Mouse (Mus musculus) embryonic facial prominence, embryonic 12.5 days (tissue): ENCODE measurements around the gene Gstm3. TPM values are rescaled to one million over a fixed set of nuclear protein-coding genes. Genes with fewer than 3 reads are reported as not detected.

Experiments
- ATAC-seq: fragments of 200-750 bp; cut with Nextera tagmentation; 2 replicates; pipeline ENCODE4 v1.8.0; 2017; ENCODE audit not compliant: insufficient number of reproducible peaks, insufficient read depth, low FRiP score, low TSS enrichment
- H3K27ac ChIP-seq: fragments of 300-500 bp; sonication (generic); 2 replicates; pipeline ENCODE4 v1.5.1; 2016; ENCODE audit warnings: mild to moderate bottlenecking
- H3K27me3 ChIP-seq: fragments of 300-500 bp; sonication (generic); 2 replicates; pipeline ENCODE4 v1.6.1; 2016; ENCODE audit warnings: mild to moderate bottlenecking, moderate library complexity
- H3K36me3 ChIP-seq: fragments of 300-500 bp; sonication (generic); 2 replicates; pipeline ENCODE4 v1.6.1; 2016; ENCODE audit warnings: mild to moderate bottlenecking
- H3K4me1 ChIP-seq: fragments of 300-500 bp; sonication (generic); 2 replicates; pipeline ENCODE4 v1.6.1; 2016
- H3K4me2 ChIP-seq: fragments of 300-500 bp; sonication (generic); replicated peaks from 2 replicates; pipeline ENCODE4 v1.6.1; 2016; ENCODE audit warnings: mild to moderate bottlenecking, moderate library complexity
- H3K4me3 ChIP-seq: fragments of 300-500 bp; sonication (generic); 2 replicates; pipeline ENCODE4 v1.5.1; 2016; ENCODE audit warnings: mild to moderate bottlenecking
- H3K9ac ChIP-seq: fragments of 300-500 bp; sonication (generic); 2 replicates; pipeline ENCODE4 v1.6.1; 2016; ENCODE audit warnings: mild to moderate bottlenecking, moderate library complexity
- H3K9me3 ChIP-seq: fragments of 300-500 bp; sonication (generic); 2 replicates; pipeline ENCODE4 v1.6.1; 2016; ENCODE audit warnings: mild to moderate bottlenecking, moderate library complexity
- WGBS: fragments of 180-500 bp; shearing (Covaris S2); methylation state at CpG from one replicate; pipeline ENCODE4 v1.1.7; 2016; 5-methylcytosine and 5-hydroxymethylcytosine counted together
- polyA plus RNA-seq: library from polyadenylated mRNA; unstranded; fragments of >200 nt; fragmentation: Nextera tagmentation; extraction: Ambion mirVana; gene quantifications from 2 replicates; pipeline ENCODE4 v1.2.1, GENCODE M21; 2016

Gstm3 gene
- polyA plus RNA-seq, 1 experiment from 2014 or later = not detected

DNA sequence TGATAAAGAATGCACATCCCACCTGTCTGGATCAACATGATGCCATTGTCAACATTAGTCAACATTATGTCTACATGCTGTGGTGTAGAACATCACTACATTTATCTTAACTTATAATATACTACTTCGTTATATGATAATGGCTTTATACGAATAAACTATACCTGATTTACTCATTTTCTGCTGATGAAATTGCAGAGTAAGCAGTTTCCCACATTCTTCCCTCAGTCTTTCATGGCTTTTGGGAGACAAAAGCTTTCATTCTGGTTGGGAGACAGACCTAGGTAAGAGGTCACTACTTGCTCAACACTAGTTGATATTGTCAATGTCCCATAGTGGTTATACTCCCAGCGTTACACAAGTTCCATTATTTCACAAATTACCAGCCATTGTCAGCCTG is 43.7 kb downstream of the Gstm3 start:
- no peaks in the 10 kb centered on the region for H3K36me3 ChIP-seq
- WGBS = 86% methylated on average over 3 of the region's 3 CpGs
- H3K4me2 ChIP-seq = no peak overlapping the region
- H3K9me3 ChIP-seq = no peaks in the 10 kb centered on the region
- ATAC-seq = no peak
- no peak overlapping the region for H3K27ac ChIP-seq
- no peaks in the 10 kb centered on the region for H3K4me1 ChIP-seq
- no peaks in the 10 kb centered on the region for H3K27me3 ChIP-seq
- no peak overlapping the region for H3K4me3 ChIP-seq
- no peak overlapping the region for H3K9ac ChIP-seq

DNA sequence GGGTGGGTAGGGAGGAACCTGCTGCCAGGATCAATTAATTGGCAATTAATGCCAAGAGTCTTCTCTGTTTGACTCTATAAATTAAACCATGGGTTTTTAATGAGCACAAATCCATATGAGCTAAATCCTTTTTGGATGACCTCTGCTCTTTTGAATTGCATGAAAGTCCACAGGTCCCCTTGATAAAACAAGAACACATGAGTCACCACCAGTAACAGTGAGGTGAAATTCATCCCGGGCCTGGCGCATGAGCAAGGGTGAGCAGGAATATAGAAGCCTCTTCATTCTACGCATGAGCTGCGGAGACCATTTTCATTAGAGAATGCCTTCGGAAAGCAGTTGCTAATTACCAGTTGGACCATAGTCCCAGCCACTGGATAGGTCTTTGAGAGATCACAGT is 48.7 kb downstream of the Gstm3 start:
- Histone ChIP-seq H3K4me2 (no peak overlapping the region), H3K27ac (no peak overlapping the region), H3K9me3 (no peaks in the 10 kb centered on the region), H3K27me3 (no peaks in the 10 kb centered on the region), H3K36me3 (no peaks in the 10 kb centered on the region), H3K4me3 (no peak overlapping the region), H3K4me1 (no peaks in the 10 kb centered on the region), H3K9ac (no peak overlapping the region)
- ATAC-seq = no peak
- 91% methylated on average over 5 of the region's 5 CpGs for WGBS

DNA sequence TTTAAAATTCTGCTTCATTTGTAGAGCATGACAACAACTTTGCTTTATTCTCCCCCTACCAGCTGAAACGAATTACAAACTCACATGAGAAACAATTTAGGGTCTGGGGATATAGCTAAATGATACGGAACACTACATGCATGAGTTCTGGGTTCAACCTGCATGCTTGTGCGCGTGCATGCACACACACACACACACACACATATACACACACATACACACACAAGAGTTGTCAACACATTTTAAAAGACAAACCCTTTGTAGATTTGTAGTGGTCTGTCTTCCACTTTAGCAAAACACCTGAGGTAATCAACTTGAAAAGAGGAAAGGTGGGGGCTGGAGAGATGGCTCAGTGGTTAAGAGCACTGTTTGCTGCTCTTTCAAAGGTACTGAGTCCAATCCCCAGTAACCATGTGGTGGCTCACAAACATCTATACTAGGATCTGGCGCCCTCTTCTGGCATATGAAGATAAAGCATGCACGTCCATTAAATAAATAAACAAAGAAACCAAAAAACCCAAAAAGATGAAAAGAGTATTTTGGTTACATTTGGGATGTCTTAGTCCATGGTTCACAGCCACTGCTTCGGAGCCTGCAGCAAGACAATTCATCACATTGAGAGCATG is 51.2 kb downstream of the Gstm3 start:
- no peak overlapping the region for H3K9ac ChIP-seq
- H3K36me3 ChIP-seq = no peaks in the 10 kb centered on the region
- no peak overlapping the region for H3K4me3 ChIP-seq
- no peak overlapping the region for H3K27ac ChIP-seq
- no peaks in the 10 kb centered on the region for H3K9me3 ChIP-seq
- H3K4me1 ChIP-seq = no peaks in the 10 kb centered on the region
- ATAC-seq = no peak
- no peaks in the 10 kb centered on the region for H3K27me3 ChIP-seq
- no peak overlapping the region for H3K4me2 ChIP-seq
- WGBS = 52% methylated on average over 7 of the region's 7 CpGs

DNA sequence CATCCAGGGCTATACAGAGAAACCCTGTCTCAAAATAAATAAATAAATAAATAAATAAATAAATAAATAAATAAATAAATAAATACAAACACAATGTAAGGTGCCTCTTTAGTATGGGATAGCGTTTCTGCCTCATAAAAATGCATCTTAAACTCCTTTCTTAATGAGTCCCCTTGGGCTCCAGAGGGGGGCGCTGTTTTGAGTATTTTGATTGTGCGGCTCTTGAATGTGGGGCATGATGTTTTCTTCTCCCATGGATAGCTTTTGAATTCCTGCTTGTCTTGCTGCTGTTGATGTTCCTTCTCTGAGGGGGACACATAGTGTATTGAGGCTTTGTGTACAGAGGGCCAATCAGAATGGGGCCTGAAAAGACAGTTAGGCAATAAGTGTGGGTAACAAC is 52.0 kb downstream of the Gstm3 start:
- no peak for ATAC-seq
- 81% methylated on average over 3 of the region's 3 CpGs for WGBS

DNA sequence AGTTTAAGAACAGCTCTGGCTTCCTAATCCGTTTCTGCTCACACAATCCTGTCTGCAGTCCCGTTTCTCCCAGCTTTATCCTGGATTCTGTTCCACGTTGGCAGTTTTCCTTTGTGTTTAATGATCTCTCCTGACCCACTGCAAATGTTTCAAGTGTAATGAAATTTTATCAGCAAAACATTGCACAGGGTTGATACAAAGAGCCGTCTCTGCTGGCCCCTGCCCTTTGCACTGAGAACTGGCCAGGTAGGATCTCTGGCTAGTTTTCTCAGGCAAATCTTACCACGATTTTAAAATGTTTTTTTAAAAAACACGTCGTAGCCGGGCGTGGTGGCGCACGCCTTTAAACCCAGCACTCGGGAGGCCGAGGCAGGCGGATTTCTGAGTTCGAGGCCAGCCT is 52.4 kb downstream of the Gstm3 start:
- Histone ChIP-seq H3K36me3 (no peaks in the 10 kb centered on the region), H3K9me3 (no peaks in the 10 kb centered on the region), H3K4me2 (no peak overlapping the region), H3K27me3 (no peaks in the 10 kb centered on the region), H3K4me1 (no peaks in the 10 kb centered on the region), H3K27ac (no peak overlapping the region), H3K4me3 (no peak overlapping the region), H3K9ac (no peak overlapping the region)
- WGBS = 82% methylated on average over 15 of the region's 15 CpGs
- ATAC-seq = no peak

More for the DNA sequence above, 52.0 kb downstream of the Gstm3 start:
- Histone ChIP-seq H3K27me3 (no peaks in the 10 kb centered on the region), H3K9me3 (no peaks in the 10 kb centered on the region), H3K4me1 (no peaks in the 10 kb centered on the region), H3K4me3 (no peak overlapping the region), H3K4me2 (no peak overlapping the region), H3K27ac (no peak overlapping the region), H3K9ac (no peak overlapping the region), H3K36me3 (no peaks in the 10 kb centered on the region)

Other genes starting within 250 kb of the Gstm3 start
- gene Csf1, start 208.8 kb downstream of the Gstm3 start, polyA plus RNA-seq = 7.2 TPM in 2 replicates
- gene Eps8l3, start 92.1 kb downstream of the Gstm3 start, polyA plus RNA-seq = not detected in 2 replicates
- 241 and 255 TPM in 2 replicates for gene Gstm5, start 73.5 kb downstream of the Gstm3 start, polyA plus RNA-seq
- 36.9 and 39.5 TPM in 2 replicates for gene Gstm7, start 37.5 kb downstream of the Gstm3 start, polyA plus RNA-seq
- gene Gstm6, start 25.5 kb downstream of the Gstm3 start, polyA plus RNA-seq = 10.9 and 12.7 TPM in 2 replicates
- gene Gstm2, start 17.2 kb upstream of the Gstm3 start, polyA plus RNA-seq = 34.3 and 34.9 TPM in 2 replicates
- gene Gstm1, start 48.7 kb upstream of the Gstm3 start, polyA plus RNA-seq = 45.2 and 46.5 TPM in 2 replicates
- 14.4 and 16.6 TPM in 2 replicates for gene Gstm4, start 75.6 kb upstream of the Gstm3 start, polyA plus RNA-seq
- gene Ampd2, start 117.4 kb upstream of the Gstm3 start, polyA plus RNA-seq = 48.4 and 50.9 TPM in 2 replicates
- gene Gnat2, start 123.5 kb upstream of the Gstm3 start, polyA plus RNA-seq = 0.47 and 0.55 TPM in 2 replicates
- 196 and 207 TPM in 2 replicates for gene Gnai3, start 176.9 kb upstream of the Gstm3 start, polyA plus RNA-seq
- 0.36 and 0.43 TPM in 2 replicates for gene Gpr61, start 185.6 kb upstream of the Gstm3 start, polyA plus RNA-seq
- 7.9 and 8.5 TPM in 2 replicates for gene Amigo1, start 217.1 kb upstream of the Gstm3 start, polyA plus RNA-seq
- 2.6 and 2.7 TPM in 2 replicates for gene Cyb561d1, start 231.9 kb upstream of the Gstm3 start, polyA plus RNA-seq
- gene Atxn7l2, start 241.7 kb upstream of the Gstm3 start, polyA plus RNA-seq = 27.2 and 29.4 TPM in 2 replicates